Comparison of ENCODE assay signal across 15 mouse cellular contexts in the genomic region with DNA sequence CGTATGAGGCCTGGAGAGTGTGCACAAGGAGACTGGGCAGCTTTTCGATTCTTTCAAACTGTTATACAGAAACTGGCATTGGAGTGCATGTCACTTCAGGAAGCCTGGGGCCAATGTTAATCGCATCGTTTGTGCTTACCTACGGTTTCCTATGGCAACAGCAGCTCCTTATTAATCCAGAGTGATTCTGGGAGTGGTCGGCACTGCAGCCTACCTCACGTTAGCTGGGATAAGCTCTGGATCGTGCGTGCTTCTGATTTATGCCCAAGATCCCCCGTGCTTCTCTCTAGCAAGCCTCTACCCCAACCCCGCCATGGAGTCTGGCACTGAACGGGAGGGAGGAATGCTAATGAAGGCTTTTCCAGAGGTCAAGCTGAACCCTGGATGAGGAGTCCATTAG.
DNase-seq lines count a peak whose midpoint lies in the region; ATAC-seq and TF ChIP-seq lines count a peak whose summit lies in the region.
"Had no signal": no experiment of that assay in that cellular context is flagged by ENCODE, and none has a peak within 500 bp of the region (broad histone marks: within the 10 kb centered on the region; RNA-seq: fewer than 3 reads in every experiment).

No protein-coding gene starts in this region.

- TF ChIP-seq CTCF in layer of hippocampus, adult 2 months (conservative IDR thresholded peaks at IDR 0.05), result no peak

- no peak for DNase-seq in layer of hippocampus, adult 2 months (ENCODE audit: low spot score in 2 of 2)
- no peak for DNase-seq in layer of hippocampus, postnatal 25 days (ENCODE audit: extremely low spot score in 1 of 2, low spot score in 1 of 2)
- DNase-seq in hindbrain, embryonic 11.5 days (ENCODE audit: low spot score), result peak; percentile 24
- DNase-seq in midbrain, embryonic 10.5 days (ENCODE audit: low spot score), result peak; percentile 25
- no peak for DNase-seq in gastrocnemius, postnatal 36 days
- DNase-seq in heart, postnatal 36 days, result no peak
- DNase-seq: adrenal gland, postnatal 25 days; cerebellum, postnatal 25 days; spleen, adult 18-20 months had no signal

- peaks cover 5% of the 10 kb centered on the region; the same call in 1 of the 2 replicates for H3K4me1 ChIP-seq in hindbrain, embryonic 11.5 days (replicated peaks; ENCODE audit: control insufficient read depth, insufficient read depth, low read length)
- H3K4me1 ChIP-seq in midbrain, embryonic 10.5 days, result peaks cover 60% of the 10 kb centered on the region
- peaks cover 18% of the 10 kb centered on the region for H3K4me1 ChIP-seq in neural tube, embryonic 14.5 days (ENCODE audit: control insufficient read depth, insufficient read depth, low read length)

- no peak overlapping the region for H3K4me2 ChIP-seq in hindbrain, embryonic 11.5 days (replicated peaks; ENCODE audit: low read depth, low read length)
- H3K4me2 ChIP-seq in neural tube, embryonic 14.5 days (ENCODE audit: low read depth, low read length), result no peak overlapping the region
- H3K4me2 ChIP-seq: heart, embryonic 15.5 days; liver, embryonic 11.5 days had no signal

- peak overlapping the region; percentile 78 for H3K27ac ChIP-seq in layer of hippocampus, adult 2 months
- no peak overlapping the region for H3K27ac ChIP-seq in hindbrain, embryonic 11.5 days (ENCODE audit: low read depth, low read length)
- H3K27ac ChIP-seq in midbrain, embryonic 10.5 days (replicated peaks), result peak overlapping the region; percentile 47; the same call in 1 of the 2 replicates
- H3K27ac ChIP-seq in neural tube, embryonic 14.5 days (ENCODE audit: low read depth, low read length), result 0 out of 2 replicates have a peak overlapping the region, but pooled peaks have one; percentile 36
- H3K27ac ChIP-seq: heart, embryonic 15.5 days; macrophage had no signal

- no peak overlapping the region for H3K9ac ChIP-seq in hindbrain, embryonic 11.5 days (ENCODE audit: low read depth, low read length)
- H3K9ac ChIP-seq in neural tube, embryonic 14.5 days (replicated peaks; ENCODE audit: low read depth, low read length), result no peak overlapping the region
- H3K9ac ChIP-seq: heart, embryonic 15.5 days had no signal

- H3K4me3 ChIP-seq in layer of hippocampus, adult 2 months, result no peak overlapping the region; the same call in 1 of the 2 replicates
- no peak overlapping the region for H3K4me3 ChIP-seq in hindbrain, embryonic 11.5 days (ENCODE audit: low read depth, low read length)
- no peak overlapping the region for H3K4me3 ChIP-seq in midbrain, embryonic 10.5 days
- no peak overlapping the region for H3K4me3 ChIP-seq in neural tube, embryonic 14.5 days (ENCODE audit: low read depth, low read length)
- H3K4me3 ChIP-seq: heart, embryonic 15.5 days had no signal

- peak; percentile 52; the same call in 1 of the 2 replicates for ATAC-seq in hindbrain, embryonic 11.5 days (ENCODE audit: low FRiP score)
- ATAC-seq in neural tube, embryonic 14.5 days (ENCODE audit: low read depth), result peak; percentile 47; the same call in 1 of the 2 replicates
- ATAC-seq: inflammation-experienced regulatory T-cells, adult 6 months had no signal

- intact Hi-C loops in gastrocnemius, postnatal 36 days (cut with DNase I), result no loop called here
- intact Hi-C loops in heart, postnatal 36 days (cut with DNase I), result no loop called here

- H3K36me3 ChIP-seq in hindbrain, embryonic 11.5 days (ENCODE audit: control insufficient read depth, insufficient read depth, low read length), result no peaks in the 10 kb centered on the region
- H3K36me3 ChIP-seq in midbrain, embryonic 10.5 days, result no peaks in the 10 kb centered on the region
- H3K36me3 ChIP-seq in neural tube, embryonic 14.5 days (ENCODE audit: control insufficient read depth, insufficient read depth, low read length), result no peaks in the 10 kb centered on the region
- H3K36me3 ChIP-seq: G1E; heart, embryonic 15.5 days had no signal

- no peaks in the 10 kb centered on the region for H3K9me3 ChIP-seq in hindbrain, embryonic 11.5 days (ENCODE audit: control insufficient read depth, low read length)
- no peaks in the 10 kb centered on the region for H3K9me3 ChIP-seq in midbrain, embryonic 10.5 days (replicated peaks)
- no peaks in the 10 kb centered on the region for H3K9me3 ChIP-seq in neural tube, embryonic 14.5 days (ENCODE audit: control insufficient read depth, low read length)
- H3K9me3 ChIP-seq: heart, embryonic 15.5 days had no signal

- WGBS in hindbrain, embryonic 11.5 days, result 69% methylated on average over 12 of the region's 12 CpGs
- WGBS in midbrain, embryonic 10.5 days, result 66% methylated on average over 12 of the region's 12 CpGs
- 26% methylated on average over 12 of the region's 12 CpGs for WGBS in neural tube, embryonic 14.5 days

- H3K27me3 ChIP-seq in hindbrain, embryonic 11.5 days (ENCODE audit: control insufficient read depth, insufficient read depth, low read length), result no peaks in the 10 kb centered on the region
- peaks cover 24% of the 10 kb centered on the region for H3K27me3 ChIP-seq in midbrain, embryonic 10.5 days (ENCODE audit: low read depth, poor library complexity, severe bottlenecking)
- no peaks in the 10 kb centered on the region for H3K27me3 ChIP-seq in neural tube, embryonic 14.5 days (ENCODE audit: control insufficient read depth, insufficient read depth, low read length)
- H3K27me3 ChIP-seq: heart, embryonic 15.5 days had no signal

Comparison
In these comparisons a context has a peak if more than half of its experiments do, and no peak if none do; other contexts are left out.
1. DNase-seq: peak in hindbrain, embryonic 11.5 days (single experiment) and midbrain, embryonic 10.5 days (single experiment); none in layer of hippocampus, adult 2 months (0 of 2), layer of hippocampus, postnatal 25 days (0 of 2), gastrocnemius, postnatal 36 days (0 of 2) and heart, postnatal 36 days (0 of 2).